Mouse (Mus musculus) MEL-GATA-1-ER (cell line): Measurements from ENCODE around the gene Gm20388.
A peak's percentile ranks its signal among the peaks of the same experiment; 100 is the strongest.

Experiments
- DNase-seq: peaks from one replicate; pipeline ENCODE4 v3.0.0-alpha.2; 2012; ENCODE audit warnings: low read depth; ENCODE audit errors: extremely low read depth

Gm20388 gene

GRCm38 (mm10) chr8:123768492-123769356 is 3858.1 kb downstream of the Gm20388 start:
- DNase-seq = no peak

- no peak for DNase-seq
These were observed 3862.8 kb downstream of the Gm20388 start for GRCm38 (mm10) chr8:123773468-123773867.

- no peak for DNase-seq
These were observed 3863.8 kb downstream of the Gm20388 start for GRCm38 (mm10) chr8:123774491-123774890.

- no peak for DNase-seq
These were observed 3866.7 kb downstream of the Gm20388 start for GRCm38 (mm10) chr8:123777319-123777718.

- no peak for DNase-seq
These were observed 3869.8 kb downstream of the Gm20388 start for GRCm38 (mm10) chr8:123780471-123780870.

- DNase-seq = no peak
These were observed 3870.6 kb downstream of the Gm20388 start for GRCm38 (mm10) chr8:123781256-123781655.

- DNase-seq = no peak
These were observed 3873.0 kb downstream of the Gm20388 start for GRCm38 (mm10) chr8:123783525-123784249.

- no peak for DNase-seq
These were observed 3875.5 kb downstream of the Gm20388 start for GRCm38 (mm10) chr8:123786166-123786565.

GRCm38 (mm10) chr8:123786644-123787043 is 3876.0 kb downstream of the Gm20388 start:
- no peak for DNase-seq

GRCm38 (mm10) chr8:123787254-123787897 is 3876.7 kb downstream of the Gm20388 start:
- peak; percentile 89 for DNase-seq

- no peak for DNase-seq
These were observed 3878.0 kb downstream of the Gm20388 start for GRCm38 (mm10) chr8:123788416-123789170.

- no peak for DNase-seq
These were observed 3878.8 kb downstream of the Gm20388 start for GRCm38 (mm10) chr8:123789461-123789860.

- peak; percentile 64 for DNase-seq
These were observed 3879.3 kb downstream of the Gm20388 start for GRCm38 (mm10) chr8:123789970-123790369.

GRCm38 (mm10) chr8:123791101-123791844 is 3880.6 kb downstream of the Gm20388 start:
- no peak for DNase-seq

- DNase-seq = no peak
These were observed 3881.2 kb downstream of the Gm20388 start for GRCm38 (mm10) chr8:123791845-123792225.

GRCm38 (mm10) chr8:123793900-123794299 is 3883.3 kb downstream of the Gm20388 start:
- no peak for DNase-seq

- DNase-seq = no peak
These were observed 3884.1 kb downstream of the Gm20388 start for GRCm38 (mm10) chr8:123794766-123795165.

- no peak for DNase-seq
These were observed 3886.1 kb downstream of the Gm20388 start for GRCm38 (mm10) chr8:123796758-123797157.

GRCm38 (mm10) chr8:123797928-123798327 is 3887.3 kb downstream of the Gm20388 start:
- peak; percentile 99 for DNase-seq

GRCm38 (mm10) chr8:123799434-123799833 is 3888.8 kb downstream of the Gm20388 start:
- no peak for DNase-seq
